Mouse (Mus musculus) cerebellum, postnatal 10 days (tissue): ENCODE measurements around the gene Ttc22.
A peak's percentile ranks its signal among the peaks of the same experiment; 100 is the strongest.

Source experiments
- DNase-seq, 2 experiments: peaks; one replicate each; pipeline ENCODE4 v3.0.0; 2021; ENCODE audit warnings: mixed read lengths in 2 of 2

Ttc22 gene

GRCm38 (mm10) chr4:106617056-106617455 lies 5.2 kb upstream of the Ttc22 start, which contains the start of gene Lexm:
Gene Lexm, minus strand, starts transcription at chr4:106617241.
- DNase-seq = peak in 1 of 2 experiments; percentile 26

- DNase-seq = no peak
Measured at GRCm38 (mm10) chr4:106618898-106619297, 3.3 kb upstream of the Ttc22 start.

DNA sequence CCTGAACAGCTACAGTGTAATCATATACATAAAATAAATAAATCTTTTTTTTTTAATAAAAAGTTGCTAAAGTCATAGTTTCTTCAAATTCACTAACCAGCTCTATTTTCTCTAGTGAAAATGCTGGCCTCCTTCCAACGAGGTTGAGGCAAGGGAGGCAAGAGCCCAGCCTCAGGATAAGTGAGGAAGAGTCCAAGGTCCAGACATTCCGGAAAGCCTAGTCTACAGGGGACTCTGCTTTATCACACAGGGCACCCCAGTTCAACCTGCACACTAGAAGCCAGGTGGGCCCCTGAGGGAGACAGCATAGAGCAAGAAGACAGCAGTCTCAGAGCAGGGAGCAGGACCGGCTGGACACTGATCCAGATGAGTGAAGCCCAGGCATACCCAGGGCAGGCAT lies 804 bp upstream of the Ttc22 start:
- DNase-seq = peak; percentile 18 to 41

- peak; percentile 76 to 81 for DNase-seq
Measured at GRCm38 (mm10) chr4:106622712-106623111, 480 bp downstream of the Ttc22 start.

DNA sequence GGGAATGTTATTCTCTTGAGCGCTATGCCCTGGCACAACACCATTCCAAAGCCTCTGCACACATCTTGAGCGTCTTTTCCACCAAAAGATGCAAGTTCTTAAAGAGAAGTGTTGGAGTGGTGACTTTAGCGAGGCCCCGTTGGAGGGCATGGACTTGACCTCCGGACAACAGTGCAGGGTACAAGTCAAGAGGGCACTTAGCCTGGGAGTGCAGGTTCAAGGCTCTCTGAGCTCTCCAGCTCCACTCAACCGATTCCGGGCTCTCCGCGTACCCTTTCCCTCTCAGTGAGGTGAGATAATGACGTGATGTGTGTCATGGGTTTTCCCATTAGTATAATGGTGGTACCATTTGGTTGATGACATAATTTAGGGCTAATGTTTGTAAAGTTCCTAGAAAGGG lies 2.0 kb downstream of the Ttc22 start:
- DNase-seq = no peak

- DNase-seq = peak; percentile 67 to 68
Measured at GRCm38 (mm10) chr4:106627809-106628208, 5.6 kb downstream of the Ttc22 start.

GRCm38 (mm10) chr4:106628650-106629360 lies 6.6 kb downstream of the Ttc22 start:
- DNase-seq = no peak

DNA sequence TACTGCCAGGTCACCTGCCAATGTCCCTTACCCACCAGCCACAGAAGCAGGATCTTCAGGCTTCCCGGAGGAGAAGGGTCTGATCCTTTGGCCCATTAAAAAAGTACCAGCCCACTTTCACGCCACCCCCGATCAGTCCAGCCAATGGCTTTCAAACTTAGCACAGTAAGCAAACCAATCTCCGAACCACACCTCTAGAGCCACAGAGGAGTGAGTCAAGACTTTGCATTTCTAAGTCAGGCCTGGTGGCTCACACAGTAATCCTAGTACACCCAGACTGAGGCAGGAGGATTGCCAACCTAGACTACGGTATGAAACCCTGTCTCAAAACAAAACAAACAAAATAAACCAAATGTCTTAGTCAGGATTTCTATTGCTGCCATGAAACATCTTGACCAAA lies 7.1 kb downstream of the Ttc22 start:
- DNase-seq = no peak

DNA sequence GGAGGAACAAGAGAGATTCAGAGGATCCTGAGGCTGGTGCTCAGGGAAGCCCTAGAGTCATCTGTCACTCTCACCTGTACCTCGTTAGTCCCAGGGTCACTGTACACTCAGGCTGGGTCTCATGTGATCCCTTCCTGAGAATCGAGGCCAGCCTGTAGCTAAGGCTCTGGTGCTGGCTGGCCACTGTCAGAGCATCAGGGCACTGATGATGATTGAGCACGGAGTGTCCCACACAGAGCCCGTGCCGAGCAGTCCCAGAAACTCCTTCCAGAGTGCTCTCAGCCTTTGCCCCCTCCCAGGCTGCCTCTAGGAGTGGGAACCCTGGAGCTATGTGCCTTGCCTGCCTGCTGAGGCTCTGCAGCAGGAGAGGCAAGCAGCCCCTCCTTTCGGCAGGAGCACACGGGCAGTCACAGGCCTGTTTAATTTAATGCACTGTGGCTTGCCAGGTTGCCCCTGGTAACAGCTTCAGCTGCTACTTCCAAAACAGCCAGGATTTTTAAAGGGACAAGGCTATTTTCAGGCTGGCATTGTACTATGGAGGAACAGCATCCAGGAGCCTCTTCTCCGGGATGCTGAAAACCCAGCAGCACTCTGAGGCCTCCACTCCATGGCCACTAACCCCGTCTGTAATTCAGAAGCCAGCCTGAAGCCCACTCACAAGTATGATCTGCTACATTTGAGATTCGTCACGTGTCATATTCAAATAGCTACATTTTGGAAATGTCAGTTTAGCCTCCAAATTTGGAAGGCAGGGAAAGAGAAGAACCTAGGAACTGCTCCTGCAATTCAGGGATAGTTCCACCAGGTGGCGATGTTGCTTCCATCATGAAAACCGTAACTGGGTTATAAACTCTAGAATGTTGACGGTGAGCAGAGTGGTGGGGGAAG lies 8.3 kb downstream of the Ttc22 start:
- DNase-seq = peak; percentile 90 to 93

- peak in 1 of 2 experiments; percentile 32 for DNase-seq
Measured at GRCm38 (mm10) chr4:106632313-106632712, 10.1 kb downstream of the Ttc22 start.

DNA sequence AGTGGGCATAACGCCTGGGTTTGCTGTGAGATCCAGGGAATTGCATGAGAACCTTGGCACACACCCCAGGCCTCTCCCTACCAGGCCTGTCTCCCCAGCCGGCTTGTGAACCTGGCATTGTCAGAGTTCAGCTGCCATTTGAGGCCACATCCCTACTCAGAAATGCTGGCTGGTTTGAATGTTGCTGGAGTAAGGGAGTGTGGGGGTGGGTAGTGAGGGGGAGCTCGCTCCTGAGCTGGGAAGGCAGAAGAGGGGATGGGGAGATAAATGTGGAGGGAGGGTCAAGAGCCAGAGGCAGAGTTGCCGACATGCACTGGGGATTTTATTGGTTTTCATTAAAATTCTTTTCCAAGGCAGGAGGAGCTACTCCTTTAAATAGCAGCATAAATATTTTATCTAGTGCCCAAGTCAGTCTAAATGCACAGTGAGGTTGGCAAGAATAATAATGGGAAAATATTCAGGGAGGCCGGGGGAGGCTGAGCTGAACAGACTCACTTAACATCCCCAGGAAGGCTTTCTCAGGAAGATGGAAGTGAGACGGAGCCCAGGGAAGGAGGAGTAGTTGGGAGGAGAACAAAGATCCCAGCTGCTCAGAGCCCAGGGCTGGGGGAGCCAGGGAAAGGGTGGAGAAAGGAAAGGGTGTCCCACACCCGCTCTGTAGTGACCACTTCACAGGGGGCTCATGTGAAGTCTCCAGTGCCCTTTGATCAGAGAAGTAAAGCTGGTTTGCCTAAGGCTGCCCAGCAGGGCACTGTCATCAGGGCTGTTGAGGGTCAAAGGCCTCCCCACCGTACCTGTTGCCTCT lies 11.3 kb downstream of the Ttc22 start:
- peak; percentile 69 to 70 for DNase-seq

GRCm38 (mm10) chr4:106634086-106634479 lies 11.9 kb downstream of the Ttc22 start:
- peak; percentile 60 to 68 for DNase-seq

- DNase-seq = no peak
Measured at GRCm38 (mm10) chr4:106643483-106644217, 21.4 kb downstream of the Ttc22 start.

DNA sequence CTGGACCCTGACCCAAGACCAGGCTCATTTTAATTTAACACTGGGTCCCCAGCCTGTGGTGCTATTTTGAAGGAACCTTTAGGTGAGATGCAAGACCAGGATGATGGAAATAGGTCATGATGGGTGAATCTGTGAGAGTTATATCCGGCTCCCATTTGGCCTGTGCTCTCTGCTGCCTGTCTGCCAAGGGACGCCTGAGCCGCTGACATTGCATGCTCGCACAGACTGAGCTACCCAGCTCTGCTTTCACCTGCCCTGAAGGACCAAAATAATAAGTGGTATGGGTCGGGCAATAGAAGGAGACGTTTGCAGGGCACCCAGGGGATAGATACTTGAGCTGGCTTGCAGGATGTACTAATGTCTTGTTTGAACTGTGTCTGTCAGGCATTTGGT lies 22.0 kb downstream of the Ttc22 start:
- no peak for DNase-seq

GRCm38 (mm10) chr4:106645797-106646196 lies 23.6 kb downstream of the Ttc22 start:
- DNase-seq = no peak

DNA sequence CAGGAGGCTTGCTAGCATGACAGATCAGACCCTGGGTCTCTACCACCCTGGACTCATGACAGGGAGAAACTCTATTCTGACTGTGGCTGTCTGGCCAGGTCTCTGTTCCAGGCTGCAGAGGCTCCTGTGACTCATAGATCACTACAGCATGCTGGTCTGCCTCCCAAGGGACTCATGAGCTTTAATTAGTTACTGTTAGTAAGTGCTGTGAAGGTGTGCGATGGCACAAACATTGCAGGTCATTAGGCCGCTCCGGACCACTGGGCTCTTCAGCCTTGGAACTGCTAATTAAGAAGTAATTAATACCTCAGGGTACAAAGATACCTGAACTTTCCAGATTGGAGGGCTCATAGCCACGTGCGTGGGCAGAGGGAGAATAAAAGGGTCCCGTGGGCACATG lies 24.9 kb downstream of the Ttc22 start:
- no peak for DNase-seq

GRCm38 (mm10) chr4:106650833-106651527 lies 28.7 kb downstream of the Ttc22 start, which contains the start of gene Pars2:
Gene Pars2, plus strand, starts transcription at chr4:106651069.
- peak; percentile 99 for DNase-seq

DNA sequence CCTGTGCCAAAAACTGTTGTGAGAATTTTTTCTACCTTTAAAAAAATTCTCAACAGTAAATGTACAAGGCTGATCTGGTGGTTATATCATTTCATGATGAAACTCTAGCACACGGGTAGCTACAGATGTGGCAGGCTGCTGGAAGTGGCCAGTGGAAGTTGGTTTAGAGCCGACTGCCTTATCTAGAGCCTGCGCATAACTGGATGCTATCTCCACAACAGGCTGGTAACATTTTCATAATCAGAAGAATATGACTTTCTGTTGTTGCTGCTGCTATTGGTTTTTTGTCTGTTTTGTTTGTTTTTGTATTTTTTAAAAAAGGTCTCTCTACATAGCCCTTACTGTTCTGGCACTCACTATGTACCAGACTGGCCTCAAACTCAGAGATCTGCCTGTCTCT lies 30.3 kb downstream of the Ttc22 start:
- DNase-seq = no peak

DNA sequence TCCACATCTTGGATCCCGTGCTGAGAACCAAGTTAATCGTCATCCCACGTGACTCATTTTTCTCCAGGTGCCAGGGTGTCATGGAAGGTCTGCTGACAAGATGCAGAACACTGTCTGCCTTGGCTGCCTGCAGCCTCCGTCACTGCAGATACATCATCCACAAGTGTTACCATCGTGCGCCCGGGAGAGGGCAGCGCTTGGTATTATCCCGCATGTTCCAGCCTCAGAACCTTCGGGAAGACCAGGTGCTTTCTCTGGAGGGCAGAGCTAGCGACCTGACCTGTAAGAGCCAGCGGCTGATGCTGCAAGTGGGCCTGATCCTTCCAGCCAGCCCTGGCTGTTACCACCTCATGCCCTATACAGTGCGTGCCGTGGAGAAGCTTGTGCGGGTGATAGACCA lies 30.8 kb downstream of the Ttc22 start:
- DNase-seq = no peak

- DNase-seq = no peak
Measured at GRCm38 (mm10) chr4:106655681-106656080, 33.4 kb downstream of the Ttc22 start.

GRCm38 (mm10) chr4:106663956-106664470 lies 41.8 kb downstream of the Ttc22 start:
- DNase-seq = no peak
